Mouse (Mus musculus) kidney, embryonic 16.5 days (tissue): Measurements from ENCODE around the gene Gjd3. TPM values are rescaled to one million over a fixed set of nuclear protein-coding genes. Genes with fewer than 3 reads are reported as not detected.
A peak's percentile ranks its signal among the peaks of the same experiment; 100 is the strongest.

Experiments
- ATAC-seq: fragments of 200-750 bp; cut with Nextera tagmentation; 2 replicates; pipeline ENCODE4 v1.8.0; 2017; ENCODE audit warnings: moderate TSS enrichment; ENCODE audit not compliant: low FRiP score, low TSS enrichment
- H3K27ac ChIP-seq: fragments of 300-500 bp; sonication (generic); 2 replicates; pipeline ENCODE4 v1.5.1; 2014; ENCODE audit warnings: low read length
- H3K27me3 ChIP-seq: fragments of 300-500 bp; sonication (generic); 2 replicates; pipeline ENCODE4 v1.6.1; 2014; ENCODE audit warnings: low read length, control low read depth, mixed read lengths; ENCODE audit not compliant: insufficient read depth
- H3K36me3 ChIP-seq: fragments of 300-500 bp; sonication (generic); 2 replicates; pipeline ENCODE4 v1.6.1; 2014; ENCODE audit warnings: low read length, control low read depth, mixed read lengths; ENCODE audit not compliant: insufficient read depth
- H3K4me1 ChIP-seq: fragments of 300-500 bp; sonication (generic); 2 replicates; pipeline ENCODE4 v1.6.1; 2014; ENCODE audit warnings: low read length, control low read depth, mixed read lengths; ENCODE audit not compliant: insufficient read depth
- H3K4me2 ChIP-seq: fragments of 300-500 bp; sonication (generic); replicated peaks from 2 replicates; pipeline ENCODE4 v1.6.1; 2014; ENCODE audit warnings: low read depth, low read length
- H3K4me3 ChIP-seq: fragments of 300-500 bp; sonication (generic); 2 replicates; pipeline ENCODE4 v1.5.1; 2014; ENCODE audit warnings: mild to moderate bottlenecking, low read length
- H3K9ac ChIP-seq: fragments of 300-500 bp; sonication (generic); replicated peaks from 2 replicates; pipeline ENCODE4 v1.6.1; 2014; ENCODE audit warnings: low read length
- H3K9me3 ChIP-seq: fragments of 300-500 bp; sonication (generic); 2 replicates; pipeline ENCODE4 v1.6.1; 2016; ENCODE audit warnings: low read length, control low read depth
- WGBS: fragments of 180-500 bp; shearing (Covaris S2); extraction: QIAGEN DNeasy Blood & Tissue Kit; methylation state at CpG from one replicate; pipeline ENCODE4 v1.1.7; 2014; 5-methylcytosine and 5-hydroxymethylcytosine counted together
- polyA plus RNA-seq: library from polyadenylated mRNA; unstranded; fragments of >200 nt; fragmentation: Nextera tagmentation; extraction: Ambion mirVana; gene quantifications from 2 replicates; pipeline ENCODE4 v1.2.1, GENCODE M21; 2015

Gjd3 gene
- polyA plus RNA-seq, 1 experiment from 2014 or later, result 0.59 TPM

GRCm38 (mm10) chr11:98972215-98972614 is 10.6 kb downstream of the Gjd3 start:
- H3K27ac ChIP-seq, result no peak overlapping the region
- no peak; the same call in 1 of the 2 replicates for ATAC-seq
- H3K4me3 ChIP-seq, result no peak overlapping the region
- H3K4me2 ChIP-seq, result no peak overlapping the region
- H3K4me1 ChIP-seq, result peaks cover 42% of the 10 kb centered on the region
- H3K9me3 ChIP-seq, result no peaks in the 10 kb centered on the region
- H3K27me3 ChIP-seq, result no peaks in the 10 kb centered on the region
- WGBS, result 49% methylated on average over 9 of the region's 9 CpGs
- no peak overlapping the region for H3K9ac ChIP-seq
- peaks cover 61% of the 10 kb centered on the region for H3K36me3 ChIP-seq

- Histone ChIP-seq H3K4me2 (no peak overlapping the region), H3K36me3 (peaks cover 67% of the 10 kb centered on the region), H3K4me3 (no peak overlapping the region), H3K27me3 (no peaks in the 10 kb centered on the region), H3K27ac (no peak overlapping the region), H3K9ac (no peak overlapping the region), H3K4me1 (peaks cover 49% of the 10 kb centered on the region), H3K9me3 (no peaks in the 10 kb centered on the region)
- no peak for ATAC-seq
- WGBS, result 75% methylated on average over 23 of the region's 23 CpGs
Observed at GRCm38 (mm10) chr11:98971316-98972031, 11.3 kb downstream of the Gjd3 start.

GRCm38 (mm10) chr11:98970191-98970925 is 12.5 kb downstream of the Gjd3 start:
- Histone ChIP-seq H3K27ac (no peak overlapping the region), H3K4me3 (no peak overlapping the region), H3K9ac (no peak overlapping the region), H3K36me3 (peaks cover 67% of the 10 kb centered on the region), H3K27me3 (no peaks in the 10 kb centered on the region), H3K9me3 (no peaks in the 10 kb centered on the region), H3K4me2 (no peak overlapping the region), H3K4me1 (peaks cover 60% of the 10 kb centered on the region)
- no peak for ATAC-seq
- WGBS, result 58% methylated on average over 29 of the region's 29 CpGs

- H3K4me2 ChIP-seq, result peak overlapping the region; percentile 14; the same call in 1 of the 2 replicates
- 0 out of 2 replicates have a peak overlapping the region, but pooled peaks have one; percentile 4 for H3K27ac ChIP-seq
- H3K4me3 ChIP-seq, result no peak overlapping the region
- H3K27me3 ChIP-seq, result no peaks in the 10 kb centered on the region
- H3K4me1 ChIP-seq, result peaks cover 69% of the 10 kb centered on the region
- no peak for ATAC-seq
- H3K36me3 ChIP-seq, result peaks cover 62% of the 10 kb centered on the region
- 28% methylated on average over 13 of the region's 17 CpGs for WGBS
- H3K9me3 ChIP-seq, result no peaks in the 10 kb centered on the region
- no peak overlapping the region for H3K9ac ChIP-seq
Observed at GRCm38 (mm10) chr11:98969496-98969927, 13.3 kb downstream of the Gjd3 start.

- 12% methylated on average over 20 of the region's 20 CpGs for WGBS
- peak overlapping the region; percentile 14; the same call in 1 of the 2 replicates for H3K4me2 ChIP-seq
- H3K4me1 ChIP-seq, result peaks cover 75% of the 10 kb centered on the region
- no peak for ATAC-seq
- peak overlapping the region; percentile 26; the same call in 1 of the 2 replicates for H3K9ac ChIP-seq
- peaks cover 57% of the 10 kb centered on the region for H3K36me3 ChIP-seq
- H3K27ac ChIP-seq, result peak overlapping the region; percentile 68
- H3K27me3 ChIP-seq, result no peaks in the 10 kb centered on the region
- no peaks in the 10 kb centered on the region for H3K9me3 ChIP-seq
- H3K4me3 ChIP-seq, result 0 out of 2 replicates have a peak overlapping the region, but pooled peaks have one; percentile 1
Observed at GRCm38 (mm10) chr11:98968716-98969495, 13.9 kb downstream of the Gjd3 start.

- 64% methylated on average over 16 of the region's 16 CpGs for WGBS
- Histone ChIP-seq H3K9ac (peak overlapping the region; percentile 26; the same call in 1 of the 2 replicates), H3K4me3 (no peak overlapping the region), H3K9me3 (no peaks in the 10 kb centered on the region), H3K27ac (peak overlapping the region; percentile 68), H3K27me3 (no peaks in the 10 kb centered on the region), H3K36me3 (peaks cover 49% of the 10 kb centered on the region), H3K4me1 (peaks cover 83% of the 10 kb centered on the region), H3K4me2 (no peak overlapping the region)
- ATAC-seq, result no peak
Observed at GRCm38 (mm10) chr11:98968079-98968478, 14.7 kb downstream of the Gjd3 start.

- 34% methylated on average over 9 of the region's 9 CpGs for WGBS
- Histone ChIP-seq H3K4me3 (no peak overlapping the region), H3K9ac (peak overlapping the region; percentile 61), H3K36me3 (peaks cover 34% of the 10 kb centered on the region), H3K4me2 (no peak overlapping the region), H3K9me3 (no peaks in the 10 kb centered on the region), H3K4me1 (peaks cover 98% of the 10 kb centered on the region), H3K27ac (no peak overlapping the region; the same call in 1 of the 2 replicates), H3K27me3 (no peaks in the 10 kb centered on the region)
- peak; percentile 21; the same call in 1 of the 2 replicates for ATAC-seq
Observed at GRCm38 (mm10) chr11:98966499-98967141, 16.2 kb downstream of the Gjd3 start.

GRCm38 (mm10) chr11:98965416-98966077 is 17.3 kb downstream of the Gjd3 start:
- Histone ChIP-seq H3K4me2 (peak overlapping the region; percentile 100), H3K9ac (peak overlapping the region; percentile 61), H3K36me3 (peaks cover 24% of the 10 kb centered on the region), H3K4me1 (peaks cover 100% of the 10 kb centered on the region), H3K9me3 (no peaks in the 10 kb centered on the region), H3K27me3 (no peaks in the 10 kb centered on the region), H3K27ac (peak overlapping the region; percentile 92), H3K4me3 (peak overlapping the region; percentile 19)
- ATAC-seq, result no peak
- WGBS, result 14% methylated on average over 10 of the region's 11 CpGs
